Mouse (Mus musculus): ENCODE measurements around the gene Igsf9.

Igsf9 gene

DNA sequence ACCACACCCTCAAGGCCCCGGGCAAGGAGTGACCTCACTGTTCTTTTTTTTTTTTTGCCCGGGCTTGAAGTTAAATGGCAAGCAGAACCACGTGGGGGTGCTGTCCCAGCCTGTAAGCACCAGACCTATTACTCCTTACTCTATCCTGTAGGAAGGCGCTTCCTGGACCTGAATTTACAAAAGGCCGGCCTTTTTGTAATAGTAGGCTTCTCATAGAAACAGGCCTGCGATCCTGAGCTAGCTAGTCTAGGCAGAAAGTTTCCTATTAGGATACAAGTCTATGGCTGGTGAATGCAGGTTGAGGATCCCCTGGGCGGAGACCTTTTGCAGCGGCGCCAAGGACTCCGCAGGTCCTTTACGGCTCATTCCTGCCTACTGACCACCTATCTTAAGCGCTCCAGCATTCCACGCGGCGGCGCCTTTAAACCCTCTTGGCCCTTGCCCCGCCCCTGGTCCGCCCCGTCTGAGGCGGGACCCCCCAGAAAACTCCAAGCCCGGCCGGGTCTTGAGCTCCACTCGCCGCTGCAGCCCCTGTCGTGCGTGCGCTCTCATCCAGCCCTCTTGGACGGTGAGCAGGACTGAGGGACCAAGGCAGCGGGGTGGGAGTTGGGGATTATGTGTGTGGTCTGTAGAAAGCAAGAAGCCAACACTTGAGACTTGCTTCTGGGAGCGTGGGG is 18.3 kb downstream of the Igsf9 start, which contains the start of gene Tagln2:
TSS of gene Tagln2 (plus strand) at position 283 of the 677 bp plus-strand sequence.
- DNase-seq: peak; percentile 90

GRCm38 (mm10) chr1:172500451-172501370 is 19.1 kb downstream of the Igsf9 start:
- peak; percentile 84 for DNase-seq

DNA sequence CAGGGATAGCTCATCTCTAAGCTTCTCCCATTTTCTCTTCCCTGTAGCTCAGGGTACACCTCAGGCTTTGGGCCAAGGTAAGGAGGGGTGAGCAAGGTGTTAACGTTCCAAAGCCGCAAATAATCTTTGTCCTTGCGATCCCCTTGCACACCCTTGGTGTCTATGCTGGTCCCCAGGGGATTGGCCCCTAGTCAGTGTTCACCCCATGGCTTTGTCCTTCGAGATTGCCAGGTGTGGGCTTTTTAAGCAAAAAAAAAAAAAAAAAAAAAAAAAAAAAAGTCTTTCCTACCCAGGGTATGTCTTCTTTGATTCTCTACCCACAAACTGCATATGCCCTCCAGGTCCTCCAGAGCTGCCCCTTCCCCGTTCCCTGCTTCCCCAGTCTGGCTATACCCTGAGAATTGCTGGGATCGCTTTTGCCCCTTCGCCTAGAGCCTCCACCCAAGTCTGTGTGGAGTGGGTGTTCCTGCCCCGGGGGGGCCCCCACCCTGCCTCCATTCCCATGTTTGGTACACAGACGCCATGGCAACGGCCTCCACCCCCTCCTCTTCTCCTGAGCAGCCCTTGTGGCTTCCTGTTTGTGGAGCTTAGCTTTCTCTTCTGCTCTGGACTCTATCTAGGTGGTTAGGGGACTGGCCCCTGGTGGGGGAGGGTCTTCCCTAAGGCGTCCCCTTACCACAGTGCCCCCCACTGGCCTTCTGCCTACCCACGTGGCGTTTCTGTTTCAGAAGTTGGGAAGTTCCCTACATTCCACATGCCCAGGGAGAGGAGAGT is 20.0 kb downstream of the Igsf9 start:
- peak; percentile 67 for DNase-seq

DNA sequence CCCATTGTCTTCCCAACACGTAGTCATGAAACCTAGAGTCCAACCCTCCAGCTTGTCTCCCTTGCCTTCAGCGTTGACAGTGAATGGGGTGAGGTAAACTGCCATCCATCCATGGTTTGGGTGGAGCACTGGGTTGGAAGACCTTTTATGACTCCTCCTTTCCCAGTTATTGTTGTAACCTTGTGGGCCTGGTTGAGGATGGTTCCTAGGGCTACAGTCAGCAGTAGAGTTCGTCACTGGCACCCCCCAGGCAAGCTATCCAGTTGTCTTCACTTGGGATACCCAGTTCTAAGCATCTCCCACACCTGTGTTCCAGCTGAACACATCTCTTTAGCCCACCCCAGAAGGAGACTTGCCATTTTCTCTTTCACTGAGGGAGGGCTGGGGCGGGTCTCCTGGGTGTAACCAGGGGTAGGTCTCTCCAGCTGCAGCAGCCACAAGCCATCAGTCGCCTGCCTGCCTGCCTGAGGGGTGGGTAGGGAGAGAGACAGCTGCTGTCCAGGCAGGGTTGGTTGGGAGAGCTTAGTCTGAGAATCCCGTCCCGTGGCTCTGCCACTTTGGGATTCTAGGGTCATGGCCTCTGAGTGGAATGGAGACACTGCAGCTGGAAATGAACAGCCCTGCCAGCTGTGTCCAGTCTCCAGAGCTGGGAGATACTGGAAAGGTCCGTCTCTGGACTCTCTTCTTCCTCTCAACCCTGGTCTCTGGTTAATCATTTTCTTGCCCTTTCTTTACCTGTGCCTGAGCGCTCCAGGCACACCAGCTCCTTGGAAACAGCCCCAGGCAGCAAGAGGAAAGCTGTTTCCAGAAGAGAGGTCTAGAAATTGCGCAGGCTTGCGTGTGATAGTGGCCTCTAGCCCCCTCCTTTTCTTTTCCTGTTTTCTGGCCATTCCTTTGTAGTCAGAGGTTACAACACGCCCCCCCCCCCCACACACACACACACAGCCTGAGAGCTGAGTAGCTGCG is 20.8 kb downstream of the Igsf9 start:
- DNase-seq: peak; percentile 69

DNA sequence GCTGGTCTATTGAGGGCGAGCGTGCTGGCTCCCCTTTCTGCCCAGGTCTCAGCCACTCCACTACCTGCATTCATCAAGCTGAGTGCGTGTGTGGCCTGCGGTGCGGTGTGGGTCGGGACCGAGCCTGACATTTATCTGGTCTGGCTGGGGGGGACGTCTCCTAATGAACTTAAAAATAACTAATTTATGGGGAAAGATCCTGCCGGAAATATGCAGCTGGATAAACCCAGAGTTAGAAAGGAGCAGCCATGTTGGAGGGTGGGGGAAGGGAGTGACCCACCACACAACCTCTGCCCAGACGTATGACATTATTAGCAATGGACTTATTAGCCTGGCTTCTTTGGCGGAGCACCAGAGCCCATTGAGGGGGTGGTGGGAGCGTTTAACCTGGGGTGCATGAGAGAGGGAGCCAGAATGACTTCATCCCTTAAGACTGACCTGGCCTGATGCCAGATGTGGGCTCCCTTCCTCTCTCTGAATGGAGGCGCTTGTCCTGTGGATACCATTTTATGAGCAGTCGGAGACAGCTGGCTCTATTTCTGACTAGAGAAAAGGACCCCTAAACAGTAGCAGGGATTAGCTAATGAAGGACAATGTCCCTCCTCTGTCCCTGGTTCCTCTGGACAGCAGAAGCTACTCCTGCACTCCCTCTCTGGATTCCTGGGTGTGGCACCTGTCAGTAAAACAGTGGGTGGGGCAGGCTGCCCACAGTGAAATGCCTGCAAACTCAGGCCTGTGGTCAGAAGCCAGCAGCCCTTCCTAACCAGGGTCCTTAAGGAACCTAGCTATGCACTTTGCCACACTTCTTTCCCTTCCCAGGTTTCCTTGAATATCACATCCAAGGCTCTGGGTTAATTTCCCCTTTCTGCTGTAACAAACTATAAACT is 21.8 kb downstream of the Igsf9 start:
- DNase-seq: no peak

GRCm38 (mm10) chr1:172504756-172505155 is 23.2 kb downstream of the Igsf9 start:
- DNase-seq: no peak

DNA sequence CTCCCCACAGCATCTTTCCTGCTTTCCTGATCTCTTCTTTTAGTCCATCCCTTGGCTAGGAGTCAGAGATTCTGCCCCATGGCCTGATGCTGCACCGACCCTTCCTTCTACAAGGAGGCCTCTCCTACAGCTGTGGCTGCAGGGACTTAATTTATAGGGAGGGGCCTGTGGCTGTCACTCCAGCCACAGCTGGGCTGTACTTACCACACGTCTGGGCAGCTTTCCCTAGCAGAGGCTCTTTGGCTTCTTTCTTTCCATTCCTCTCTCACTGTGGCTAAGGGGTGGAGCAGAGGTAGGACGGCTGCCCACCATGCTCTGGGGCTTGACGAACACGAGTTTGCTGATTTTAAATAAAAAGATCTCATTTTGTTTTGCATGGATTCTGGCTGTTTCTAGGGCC is 25.4 kb downstream of the Igsf9 start:
- no peak for DNase-seq

- DNase-seq: peak; percentile 58
These were observed 26.1 kb downstream of the Igsf9 start for GRCm38 (mm10) chr1:172507701-172508100.

DNA sequence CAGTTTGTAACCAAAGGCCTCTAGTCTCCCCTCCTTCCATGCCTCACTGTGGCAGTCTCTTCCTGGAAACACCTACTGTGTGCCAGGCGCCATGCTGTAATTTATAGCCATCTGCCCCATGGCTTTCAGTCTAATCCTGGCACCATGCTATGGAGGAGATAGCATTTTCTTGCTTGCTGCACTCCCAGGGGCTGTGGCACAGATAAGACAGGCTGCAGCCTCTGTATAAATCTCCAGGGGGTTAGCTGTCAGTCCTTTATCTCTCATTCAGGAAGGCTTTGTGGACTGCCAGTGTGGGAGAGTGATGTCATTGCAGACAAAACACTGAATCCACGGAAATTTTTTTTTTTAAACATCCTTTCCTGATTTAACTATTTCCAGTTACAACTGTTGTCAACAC is 26.6 kb downstream of the Igsf9 start:
- DNase-seq: no peak

DNA sequence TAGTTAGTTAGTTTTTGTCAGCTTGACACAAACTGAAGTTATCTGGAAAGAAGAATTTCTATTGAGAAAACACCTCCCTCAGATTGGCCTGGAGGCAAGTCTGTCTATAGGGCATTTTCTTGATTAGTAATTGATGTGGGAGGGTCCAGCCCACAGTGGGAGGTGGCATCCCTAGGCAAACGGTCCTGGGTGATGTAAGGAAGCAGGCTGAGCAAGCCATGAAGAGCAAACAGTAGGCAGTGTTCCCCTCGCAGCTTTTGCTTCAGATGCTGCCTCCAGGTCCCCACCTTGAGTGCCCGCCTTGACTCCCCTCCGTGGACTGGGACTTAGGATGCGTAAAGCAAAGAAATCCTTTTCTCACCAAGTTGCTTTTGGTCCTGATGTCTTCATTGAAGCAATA is 27.6 kb downstream of the Igsf9 start:
- DNase-seq: no peak

- no peak for DNase-seq
These were observed 28.4 kb downstream of the Igsf9 start for GRCm38 (mm10) chr1:172509983-172510382.

- DNase-seq: peak; percentile 63
These were observed 28.9 kb downstream of the Igsf9 start for GRCm38 (mm10) chr1:172510421-172510972.

GRCm38 (mm10) chr1:172512962-172513361 is 31.4 kb downstream of the Igsf9 start:
- DNase-seq: peak; percentile 77

DNA sequence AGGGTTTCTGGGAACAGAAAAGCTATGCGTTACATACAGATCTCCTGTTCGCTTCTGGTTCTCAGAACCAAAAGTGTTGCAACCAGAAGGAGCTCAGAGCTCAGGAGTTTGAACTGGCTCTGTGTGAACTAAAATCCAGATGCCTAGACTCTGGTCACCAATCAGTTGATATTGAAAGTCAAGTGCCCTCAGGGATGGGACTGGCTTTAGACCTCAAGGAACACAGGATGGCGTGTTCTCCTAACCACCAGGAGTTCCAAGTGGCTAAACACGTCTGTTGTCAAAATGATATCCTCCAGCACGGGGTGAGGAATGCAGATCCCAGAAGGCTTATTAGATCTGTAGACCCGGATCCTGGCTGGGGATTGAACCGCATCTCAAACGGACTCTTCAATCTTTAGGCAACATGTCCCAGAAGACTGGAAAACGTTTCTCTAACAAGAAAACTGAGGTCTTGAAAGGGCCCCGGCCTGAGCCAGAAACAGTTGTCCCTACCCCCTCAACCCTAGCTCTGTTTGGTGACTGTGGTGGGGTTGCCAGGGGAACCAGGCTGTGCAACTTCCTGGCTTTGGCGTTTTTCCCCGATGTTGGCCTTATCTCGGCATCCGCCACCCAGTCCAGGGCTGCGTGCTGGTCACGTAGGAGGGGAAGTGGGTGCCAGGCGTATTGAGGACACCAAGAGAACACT is 32.1 kb downstream of the Igsf9 start:
- DNase-seq: peak; percentile 53

GRCm38 (mm10) chr1:172514213-172514529 is 32.6 kb downstream of the Igsf9 start:
- DNase-seq: no peak

GRCm38 (mm10) chr1:172514551-172515268 is 33.1 kb downstream of the Igsf9 start:
- DNase-seq: no peak

GRCm38 (mm10) chr1:172515396-172515795 is 33.8 kb downstream of the Igsf9 start:
- DNase-seq: peak; percentile 72

- DNase-seq: no peak
These were observed 36.4 kb downstream of the Igsf9 start for GRCm38 (mm10) chr1:172518013-172518412.

DNA sequence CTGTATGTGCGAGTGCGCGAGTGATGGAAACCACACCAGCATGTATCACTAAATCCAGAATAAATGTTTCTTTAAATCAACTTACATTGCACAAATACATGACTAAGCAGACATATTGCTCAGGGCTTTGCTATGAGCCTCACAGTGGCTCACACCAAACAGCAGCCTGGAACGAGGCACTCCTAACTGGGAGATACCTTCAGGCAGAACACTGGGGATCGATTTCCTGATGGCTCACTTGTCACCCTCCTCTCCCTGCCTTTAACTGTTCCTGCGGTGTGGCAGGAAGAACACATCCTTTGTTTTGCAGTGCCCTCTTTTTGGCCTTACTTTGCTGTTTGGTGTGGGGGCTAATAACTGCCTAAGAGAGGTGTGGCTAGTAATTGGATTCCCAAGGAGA is 38.1 kb downstream of the Igsf9 start:
- no peak for DNase-seq
